Mouse (Mus musculus) telencephalon, adult 2 months (tissue): ENCODE measurements around the gene Fcgr4.
"Not testable (repeated sequence)": the region's sequence is repeated elsewhere in the genome, so short reads cannot be mapped to it uniquely, and the experiment has no call there.

Experiments used
- DNase-seq: peaks from one replicate; pipeline ENCODE4 v3.0.0-alpha.2; 2011; ENCODE audit warnings: low read depth, low spot score

The Fcgr4 gene

GRCm38 (mm10) chr1:171018737-171019136 is at the start of gene Fcgr4:
Gene Fcgr4 (plus strand): TSS chr1:171018920.
- no peak for DNase-seq

- DNase-seq, result no peak
Measured at GRCm38 (mm10) chr1:170972494-170972893, 46.2 kb upstream of the Fcgr4 start.

- no peak for DNase-seq
Measured at GRCm38 (mm10) chr1:170972936-170973335, 45.8 kb upstream of the Fcgr4 start.

GRCm38 (mm10) chr1:170974171-170974570 is 44.5 kb upstream of the Fcgr4 start:
- no peak for DNase-seq

DNA sequence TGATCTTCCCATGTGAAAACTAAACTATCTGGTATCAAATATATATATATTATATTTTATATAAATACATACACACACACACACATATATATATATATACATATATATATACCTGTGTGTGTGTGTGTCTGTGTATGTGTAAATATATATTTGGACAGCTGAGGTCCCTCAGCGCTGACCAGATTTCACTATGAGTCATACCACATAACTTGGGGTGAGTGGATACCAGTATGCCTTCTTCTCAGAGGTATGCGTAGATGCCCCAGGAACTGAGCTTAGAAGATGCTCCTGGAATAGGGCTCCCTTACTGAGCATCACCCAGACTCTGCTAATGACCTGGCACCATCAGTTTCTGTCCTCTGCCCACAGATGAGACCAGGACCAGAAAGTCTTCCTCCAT is 44.0 kb upstream of the Fcgr4 start:
- DNase-seq, result no peak

GRCm38 (mm10) chr1:170975350-170975749 is 43.4 kb upstream of the Fcgr4 start:
- not testable (repeated sequence) for DNase-seq

DNA sequence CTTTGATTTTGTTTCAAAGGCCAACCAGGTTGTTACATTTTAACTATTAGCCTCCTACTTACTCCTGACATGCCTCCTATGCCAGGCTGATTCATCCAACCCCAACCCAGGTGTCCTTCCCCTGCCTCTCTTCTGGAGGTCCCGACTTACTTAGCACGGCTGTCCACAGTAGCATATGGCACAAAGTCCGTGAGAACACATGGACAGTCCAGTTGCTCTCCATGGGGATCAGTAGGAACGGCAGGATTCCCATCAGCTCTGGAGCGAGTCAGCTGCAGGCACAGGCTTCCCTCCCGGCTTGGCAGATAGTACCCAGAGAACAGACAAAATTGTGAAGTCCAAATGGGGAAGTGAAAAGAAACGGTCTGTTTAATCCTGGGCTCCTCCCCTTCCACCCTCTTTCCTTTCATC is 43.0 kb upstream of the Fcgr4 start:
- DNase-seq, result no peak

DNA sequence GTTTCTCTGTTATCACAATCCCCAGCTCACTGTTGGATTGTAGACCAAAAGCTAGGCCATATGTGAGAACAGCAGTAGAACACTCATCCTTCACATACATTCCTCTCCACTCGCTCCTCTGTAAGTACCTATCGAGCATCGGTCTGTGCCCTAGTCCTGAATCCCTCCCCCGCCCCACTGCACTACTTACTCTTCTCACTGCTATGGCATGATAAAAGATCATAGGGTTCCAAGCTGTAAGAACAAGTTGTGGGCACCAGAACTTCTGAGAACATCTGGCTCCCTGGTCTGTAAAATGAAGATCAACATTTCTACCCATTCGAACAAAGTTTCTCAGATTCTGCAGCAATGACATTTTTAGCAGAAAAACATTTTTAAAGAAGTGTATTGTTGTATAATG is 42.3 kb upstream of the Fcgr4 start, which contains the start of gene Fcgr2b:
TSS of gene Fcgr2b (minus strand) at position 101 of the 400 bp plus-strand sequence.
- DNase-seq, result no peak

GRCm38 (mm10) chr1:170978601-170979000 is 40.1 kb upstream of the Fcgr4 start:
- DNase-seq, result no peak

GRCm38 (mm10) chr1:170981679-170982078 is 37.0 kb upstream of the Fcgr4 start:
- DNase-seq, result not testable (repeated sequence)

DNA sequence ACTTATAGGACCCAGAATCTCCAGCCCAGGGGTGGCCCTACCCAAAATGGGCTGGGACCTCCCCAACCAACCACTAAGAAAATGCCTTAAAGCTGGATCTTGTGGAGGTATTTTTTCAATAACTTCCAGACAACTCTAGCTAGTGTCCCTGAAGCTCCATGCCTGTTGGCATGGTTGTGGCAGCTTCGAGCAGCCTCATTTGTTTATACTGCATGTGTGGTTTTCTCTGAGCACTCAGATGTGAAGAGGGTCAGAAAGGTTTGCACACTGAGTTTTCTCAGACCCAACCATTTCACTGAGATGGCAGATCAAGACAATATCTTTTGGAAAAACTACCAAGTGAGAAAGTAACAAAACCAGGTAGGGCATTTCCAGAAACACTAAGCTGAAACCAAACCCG is 36.4 kb upstream of the Fcgr4 start:
- no peak for DNase-seq

DNA sequence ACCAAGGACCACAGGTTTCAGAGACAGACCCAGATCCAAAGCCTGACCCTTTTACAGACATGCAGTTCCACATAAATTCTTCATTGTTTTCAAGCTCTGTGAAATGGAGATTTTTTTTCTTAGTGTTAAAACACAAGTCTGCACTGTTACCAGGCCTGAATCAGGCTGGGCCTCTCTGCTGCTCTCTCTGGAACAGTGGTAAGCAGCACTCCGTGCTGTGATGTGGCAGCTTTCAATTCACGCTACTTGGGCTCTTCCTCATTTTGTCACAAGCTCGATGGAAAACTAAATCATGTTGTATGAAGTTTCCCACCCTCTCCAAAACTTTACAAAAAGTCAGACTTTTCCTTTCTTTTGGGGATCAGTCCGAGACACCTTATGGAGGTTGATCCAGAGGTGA is 35.7 kb upstream of the Fcgr4 start:
- DNase-seq, result no peak

DNA sequence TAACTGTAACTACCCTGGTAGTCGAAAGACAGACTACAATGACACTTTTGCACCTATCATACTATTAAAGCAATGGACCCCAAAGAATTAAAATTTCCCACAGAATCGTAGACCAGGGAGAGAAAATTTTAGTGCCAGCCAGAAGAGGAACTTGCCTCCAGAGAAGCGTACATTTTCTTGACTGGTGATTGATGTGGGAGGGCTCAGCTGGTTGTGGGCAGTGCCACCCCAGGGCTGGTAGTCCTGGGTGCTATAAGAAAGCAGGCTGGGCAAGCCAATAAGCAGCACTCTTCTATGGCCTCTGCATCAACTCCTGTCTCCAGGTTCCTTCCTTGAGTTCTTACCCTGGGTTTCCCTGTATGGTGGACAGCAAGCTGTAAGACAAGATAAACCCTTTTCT is 33.6 kb upstream of the Fcgr4 start:
- DNase-seq, result no peak

GRCm38 (mm10) chr1:170985861-170986260 is 32.9 kb upstream of the Fcgr4 start:
- DNase-seq, result no peak

DNA sequence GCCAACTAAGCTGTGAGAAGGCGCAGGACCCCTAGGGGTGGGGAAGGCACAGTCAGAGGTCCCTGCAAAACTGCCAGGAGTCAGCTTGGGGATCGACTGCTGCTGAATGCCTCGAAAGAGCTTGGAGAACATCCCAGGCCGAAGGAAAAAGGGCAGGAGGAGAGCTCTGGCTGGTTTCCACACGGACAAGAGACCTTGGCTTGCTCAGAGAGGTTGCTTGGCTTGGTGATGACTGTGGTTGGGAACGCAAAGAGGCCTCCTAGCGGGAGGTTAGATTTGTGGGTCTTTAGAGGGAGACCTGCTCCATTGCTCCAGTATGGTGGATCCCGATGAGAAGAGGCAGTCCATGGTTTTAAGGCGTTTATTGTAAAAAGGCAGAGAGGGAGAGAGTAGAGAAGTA is 29.1 kb upstream of the Fcgr4 start:
- no peak for DNase-seq

DNA sequence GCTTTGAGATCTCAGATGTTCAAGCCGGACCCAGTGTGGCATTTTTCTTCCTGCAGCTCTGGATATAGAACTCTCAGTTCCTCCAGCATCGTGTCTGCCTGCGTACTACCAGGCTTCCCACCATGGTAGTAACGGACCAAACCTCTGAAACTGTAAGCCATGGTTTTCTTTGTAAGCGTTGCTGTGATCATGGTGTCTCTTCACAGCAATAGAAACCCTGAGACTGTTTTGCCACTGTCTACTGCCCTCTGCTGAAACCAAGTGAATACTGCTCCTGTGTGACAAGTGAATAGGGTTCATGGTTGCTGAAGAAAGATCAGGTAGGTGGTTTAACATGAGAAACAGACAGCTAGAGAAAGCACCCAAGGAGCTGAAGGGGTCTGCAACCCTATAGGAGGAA is 26.2 kb upstream of the Fcgr4 start:
- peak; percentile 22 for DNase-seq

GRCm38 (mm10) chr1:170996034-170996433 is 22.7 kb upstream of the Fcgr4 start:
- no peak for DNase-seq

DNA sequence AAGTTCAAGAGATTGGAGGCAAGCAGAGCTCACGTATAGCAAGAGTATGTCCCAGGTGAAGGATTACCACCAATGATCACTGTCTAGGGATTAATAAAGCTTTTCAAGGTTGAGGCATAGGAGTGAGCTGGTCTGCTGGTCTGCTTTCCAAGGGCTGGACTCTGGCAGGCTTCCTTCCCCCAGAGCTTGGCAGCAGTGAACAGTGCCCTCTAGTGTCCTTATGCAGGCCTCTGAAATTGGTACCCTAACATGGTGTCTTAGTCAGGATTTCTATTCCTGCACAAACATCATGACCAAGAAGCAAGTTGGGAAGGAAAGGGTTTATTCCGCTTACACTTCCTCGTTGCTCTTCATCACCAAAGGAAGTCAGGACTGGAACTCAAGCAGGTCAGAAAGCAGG is 22.0 kb upstream of the Fcgr4 start:
- DNase-seq, result peak; percentile 28

DNA sequence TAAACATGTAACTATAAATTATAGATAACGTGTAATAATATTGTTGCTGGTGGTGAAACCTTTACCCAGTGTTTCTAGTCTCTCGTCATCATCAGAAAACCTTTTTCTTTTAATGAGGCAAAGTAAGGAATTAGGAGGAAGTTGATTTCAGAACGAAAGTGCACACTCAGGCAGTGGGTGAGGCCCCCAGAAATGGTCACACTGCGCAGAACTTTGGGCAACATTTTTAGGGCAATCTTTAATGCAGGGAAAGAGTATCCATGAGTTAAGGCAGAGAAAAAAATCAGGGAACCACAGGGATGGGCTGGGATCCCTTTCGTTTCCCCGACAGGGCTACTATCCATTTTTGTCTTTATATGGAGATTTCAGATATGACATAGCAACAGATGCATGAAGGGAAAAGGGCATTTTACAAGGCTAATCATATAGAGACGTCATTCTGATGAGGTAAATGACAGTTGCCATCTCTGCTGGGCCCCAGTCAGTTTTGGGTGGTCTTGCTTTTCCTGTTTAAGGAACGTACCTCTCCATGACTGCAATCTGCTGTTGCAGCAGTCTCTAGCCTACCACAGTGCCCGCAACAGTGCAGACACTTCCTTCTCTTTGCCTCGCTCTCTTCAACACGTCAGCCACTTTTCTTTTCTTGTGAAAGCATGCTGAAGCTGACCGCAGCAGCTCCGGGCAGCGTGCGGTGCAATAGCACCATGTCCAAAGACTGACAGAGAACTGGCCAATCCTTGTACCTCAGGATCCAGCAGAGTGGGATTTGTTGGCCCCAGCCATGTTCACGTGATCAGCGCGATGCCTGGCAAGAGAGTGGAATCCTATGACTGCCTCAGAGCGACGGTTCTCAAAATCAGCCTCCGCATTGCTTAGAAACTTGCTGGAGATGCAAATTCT is 20.7 kb upstream of the Fcgr4 start:
- DNase-seq, result peak; percentile 82

DNA sequence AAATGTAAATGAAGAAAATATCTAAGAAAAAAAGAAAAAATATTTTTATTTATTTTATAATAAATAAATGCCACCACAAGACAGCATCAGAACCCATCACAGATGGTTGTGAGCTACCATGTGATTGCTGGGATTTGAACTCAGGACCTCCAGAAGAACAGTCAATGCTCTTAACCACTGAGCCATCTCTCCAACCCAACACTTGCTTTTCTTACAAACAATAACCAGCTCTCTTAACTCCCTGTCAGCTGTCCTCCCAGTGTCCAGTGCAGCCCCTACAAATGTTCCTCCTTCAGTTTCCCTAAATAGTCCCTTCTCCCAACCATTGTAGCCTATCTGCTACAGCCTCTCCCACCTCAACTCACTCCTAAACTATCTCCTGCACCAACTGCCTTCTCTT is 18.9 kb upstream of the Fcgr4 start:
- DNase-seq, result no peak

GRCm38 (mm10) chr1:171005081-171005480 is 13.6 kb upstream of the Fcgr4 start:
- DNase-seq, result no peak

DNA sequence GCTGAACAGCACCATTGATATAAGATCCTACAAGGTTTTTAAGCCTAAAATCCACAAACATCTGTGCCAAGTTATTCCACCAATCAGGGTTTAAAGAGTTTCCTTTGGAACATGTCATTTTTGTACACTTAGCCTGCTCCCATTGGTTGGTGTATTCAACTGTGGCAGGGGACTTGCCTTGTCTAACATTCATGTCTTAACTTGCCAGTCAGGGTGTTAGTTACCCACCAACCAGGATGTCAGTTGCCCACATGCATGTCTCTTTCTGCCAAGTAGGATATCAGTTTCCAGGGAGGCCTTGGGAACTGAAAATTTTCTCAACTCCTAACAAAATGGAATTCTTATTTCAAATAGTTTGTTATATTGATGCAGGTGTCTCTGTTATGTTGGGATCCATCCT is 13.1 kb upstream of the Fcgr4 start:
- no peak for DNase-seq

DNA sequence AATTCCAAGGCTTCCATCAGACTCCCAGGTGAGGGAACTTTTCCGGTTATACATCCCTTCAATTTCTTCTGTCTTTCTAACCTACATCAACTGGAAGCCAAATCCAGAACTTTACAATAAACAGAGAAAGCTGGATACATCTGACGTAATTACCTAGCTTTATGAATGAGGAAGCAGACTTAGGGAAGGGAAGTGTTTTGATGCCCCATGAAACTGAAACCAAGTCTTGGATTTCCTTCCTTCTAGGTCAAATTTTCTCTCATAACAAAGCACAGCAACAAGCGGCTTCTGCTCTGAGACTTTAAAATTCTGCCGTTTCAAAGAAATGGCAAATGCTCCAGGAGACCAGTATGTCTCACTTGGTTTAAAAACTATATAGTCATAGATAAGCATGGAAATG is 12.4 kb upstream of the Fcgr4 start:
- DNase-seq, result no peak

GRCm38 (mm10) chr1:171006905-171007304 is 11.8 kb upstream of the Fcgr4 start:
- no peak for DNase-seq
